Mouse (Mus musculus): ENCODE measurements around the gene Ddx23. TPM values are rescaled to one million over a fixed set of nuclear protein-coding genes. Genes with fewer than 3 reads are reported as not detected.

Gene Ddx23
- 25.1 and 27.9 TPM in 2 replicates for polyA plus RNA-seq (2015; fragmentation: Nextera tagmentation; extraction: Ambion mirVana)

- WGBS = 4% methylated on average over 48 of the region's 48 CpGs
- Histone ChIP-seq H3K9me3 (replicated peaks) (no peaks in the 10 kb centered on the region), H3K4me3 (replicated peaks) (peak within 1 kb of the TSS; percentile 80), H3K4me2 (replicated peaks) (peak within 1 kb of the TSS; percentile 64), H3K27ac (replicated peaks) (peak within 1 kb of the TSS; percentile 89), H3K27me3 (no peaks in the 10 kb centered on the region), H3K9ac (peak within 1 kb of the TSS; percentile 85), H3K36me3 (peaks cover 17% of the 10 kb centered on the region), H3K4me1 (peaks cover 4% of the 10 kb centered on the region; the same call in 1 of the 2 replicates)
- peak; percentile 95 for ATAC-seq (ENCODE audit: insufficient number of reproducible peaks, low FRiP score, low TSS enrichment, low read depth)
Measured at GRCm38 (mm10) chr15:98662567-98663545, at the start of gene Ddx23. Gene Ddx23 (minus strand): TSS chr15:98662894.

DNA sequence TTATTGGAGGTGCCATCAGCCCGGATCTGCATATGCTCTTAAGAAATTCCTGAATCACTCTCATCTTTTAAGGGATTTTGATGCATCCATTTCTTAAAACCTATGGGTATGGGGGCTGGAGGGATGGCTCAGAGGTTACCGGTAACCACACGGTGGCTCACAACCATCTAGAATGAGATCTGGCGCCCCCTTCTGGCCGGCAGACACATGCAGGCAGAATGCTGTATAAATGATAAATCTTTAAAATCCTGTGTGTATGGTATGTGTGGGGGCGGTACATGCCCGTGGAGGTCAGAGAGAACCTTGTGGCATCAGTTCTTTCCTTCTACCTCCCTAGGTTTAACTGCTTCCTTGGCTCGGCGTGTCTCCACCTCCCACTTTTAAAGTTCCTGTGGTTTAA is 47.7 kb upstream of the Ddx23 start:
- no peaks in the 10 kb centered on the region for H3K9me3 ChIP-seq (replicated peaks)
- no peak overlapping the region for H3K27ac ChIP-seq (replicated peaks)
- no peaks in the 10 kb centered on the region for H3K27me3 ChIP-seq
- 19% methylated on average over 9 of the region's 9 CpGs for WGBS
- H3K9ac ChIP-seq = no peak overlapping the region
- no peak overlapping the region for H3K4me3 ChIP-seq (replicated peaks)
- peaks cover 4% of the 10 kb centered on the region for H3K4me1 ChIP-seq
- H3K4me2 ChIP-seq (replicated peaks) = no peak overlapping the region
- no peaks in the 10 kb centered on the region for H3K36me3 ChIP-seq
- no peak for ATAC-seq (ENCODE audit: insufficient number of reproducible peaks, low FRiP score, low TSS enrichment, low read depth)

DNA sequence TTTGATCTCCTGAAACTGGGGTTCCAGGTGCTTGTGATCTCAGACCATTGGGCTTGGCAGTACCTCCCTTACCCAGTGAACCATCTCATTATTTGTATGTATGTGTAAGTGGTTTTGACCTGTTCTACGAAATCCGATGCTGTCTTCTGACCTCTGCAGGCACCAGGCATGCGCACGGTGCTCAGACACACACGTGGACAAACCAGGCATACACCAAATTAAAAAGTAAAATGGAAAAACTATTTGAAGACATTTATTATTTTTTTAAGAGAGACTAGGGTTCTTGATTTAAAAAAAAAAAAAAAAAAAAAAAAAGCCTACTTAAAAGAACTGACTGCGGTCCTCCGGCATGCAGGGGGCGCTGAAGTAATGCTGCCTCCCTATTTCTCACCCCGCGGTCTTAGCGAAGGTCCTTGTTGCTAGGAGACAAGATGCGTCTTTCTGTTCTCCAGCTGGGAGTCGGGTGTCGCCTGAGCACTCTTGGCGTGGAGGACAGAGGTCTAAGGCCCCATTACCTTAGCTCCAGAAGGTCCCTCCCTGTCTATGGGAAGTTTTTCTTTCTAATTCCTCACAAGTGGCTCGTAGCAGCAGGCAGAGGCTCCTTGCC is 45.2 kb upstream of the Ddx23 start, which contains the start of gene Ccdc65:
Ccdc65 (plus strand) TSS at position 442 of the 607 bp plus-strand sequence.
- ATAC-seq (ENCODE audit: insufficient number of reproducible peaks, low FRiP score, low TSS enrichment, low read depth) = no peak; the same call in 1 of the 2 replicates
- Histone ChIP-seq H3K27ac (replicated peaks) (no peak within 1 kb of the TSS), H3K4me1 (peaks cover 4% of the 10 kb centered on the region), H3K4me3 (replicated peaks) (peak within 1 kb of the TSS; percentile 46), H3K9ac (0 out of 2 replicates have a peak within 1 kb of the TSS, but pooled peaks have one; percentile 7), H3K9me3 (replicated peaks) (no peaks in the 10 kb centered on the region), H3K4me2 (replicated peaks) (peak within 1 kb of the TSS; percentile 63), H3K36me3 (no peaks in the 10 kb centered on the region), H3K27me3 (peaks cover 10% of the 10 kb centered on the region)
- WGBS = 14% methylated on average over 16 of the region's 16 CpGs

GRCm38 (mm10) chr15:98704312-98704711 is 41.6 kb upstream of the Ddx23 start:
- peaks cover 39% of the 10 kb centered on the region for H3K27me3 ChIP-seq
- WGBS = 47% methylated on average over 9 of the region's 9 CpGs

DNA sequence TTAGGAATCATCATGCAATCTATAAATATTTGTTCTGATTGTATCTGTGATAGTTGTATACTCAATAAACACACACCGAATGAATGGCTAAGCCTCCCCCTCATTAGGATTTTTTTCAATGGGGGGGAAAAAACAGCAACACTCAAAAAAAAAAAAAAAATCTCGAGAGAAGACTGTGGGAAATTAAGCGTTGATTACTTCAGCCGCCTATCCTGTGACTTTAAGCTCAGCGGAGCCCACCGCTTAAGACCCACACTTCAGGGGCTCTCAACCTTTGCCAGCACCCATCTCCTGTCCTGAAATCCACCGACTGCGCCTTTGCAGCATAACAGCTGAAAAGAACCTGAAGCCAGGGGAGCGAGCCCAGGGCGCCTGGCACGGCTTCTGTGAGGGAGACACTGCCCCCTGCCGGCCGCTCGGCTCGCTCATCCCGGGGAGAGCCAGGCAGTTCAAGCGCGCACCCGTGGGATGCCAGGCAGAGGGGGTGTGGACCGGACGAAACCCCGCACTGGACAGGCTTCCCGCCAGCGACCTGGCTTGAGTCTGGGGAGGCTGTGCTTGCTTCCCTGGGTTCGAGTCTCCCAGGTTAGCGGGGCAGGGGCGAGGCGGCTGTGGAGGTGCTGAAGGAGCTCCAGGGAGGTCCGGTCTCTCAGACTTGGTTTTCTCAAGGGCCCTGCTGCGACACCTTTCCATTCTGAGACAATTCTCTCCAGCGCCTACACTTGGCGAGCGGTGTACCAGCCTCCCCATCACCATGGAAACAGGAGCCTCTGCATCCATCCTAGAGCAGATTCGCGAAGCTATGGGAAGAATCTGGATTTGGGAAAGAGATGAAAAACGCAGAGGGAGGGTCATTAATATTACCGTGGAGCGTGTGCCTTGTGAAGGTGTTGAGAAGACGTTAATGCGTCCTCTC is 36.8 kb upstream of the Ddx23 start:
- H3K4me1 ChIP-seq = peaks cover 7% of the 10 kb centered on the region
- H3K36me3 ChIP-seq = no peaks in the 10 kb centered on the region
- 5% methylated on average over 40 of the region's 40 CpGs for WGBS
- H3K4me3 ChIP-seq (replicated peaks) = peak overlapping the region; percentile 33
- peaks cover 44% of the 10 kb centered on the region for H3K27me3 ChIP-seq
- H3K27ac ChIP-seq (replicated peaks) = no peak overlapping the region
- ATAC-seq (ENCODE audit: insufficient number of reproducible peaks, low FRiP score, low TSS enrichment, low read depth) = no peak
- peak overlapping the region; percentile 61 for H3K4me2 ChIP-seq (replicated peaks)
- no peak overlapping the region for H3K9ac ChIP-seq
- no peaks in the 10 kb centered on the region for H3K9me3 ChIP-seq (replicated peaks)

More at GRCm38 (mm10) chr15:98704312-98704711, 41.6 kb upstream of the Ddx23 start:
- no peak overlapping the region for H3K9ac ChIP-seq
- no peaks in the 10 kb centered on the region for H3K9me3 ChIP-seq (replicated peaks)
- no peak for ATAC-seq (ENCODE audit: insufficient number of reproducible peaks, low FRiP score, low TSS enrichment, low read depth)
- H3K4me1 ChIP-seq = peaks cover 9% of the 10 kb centered on the region
- H3K4me2 ChIP-seq (replicated peaks) = no peak overlapping the region
- H3K4me3 ChIP-seq (replicated peaks) = no peak overlapping the region
- H3K36me3 ChIP-seq = no peaks in the 10 kb centered on the region
- H3K27ac ChIP-seq (replicated peaks) = no peak overlapping the region

DNA sequence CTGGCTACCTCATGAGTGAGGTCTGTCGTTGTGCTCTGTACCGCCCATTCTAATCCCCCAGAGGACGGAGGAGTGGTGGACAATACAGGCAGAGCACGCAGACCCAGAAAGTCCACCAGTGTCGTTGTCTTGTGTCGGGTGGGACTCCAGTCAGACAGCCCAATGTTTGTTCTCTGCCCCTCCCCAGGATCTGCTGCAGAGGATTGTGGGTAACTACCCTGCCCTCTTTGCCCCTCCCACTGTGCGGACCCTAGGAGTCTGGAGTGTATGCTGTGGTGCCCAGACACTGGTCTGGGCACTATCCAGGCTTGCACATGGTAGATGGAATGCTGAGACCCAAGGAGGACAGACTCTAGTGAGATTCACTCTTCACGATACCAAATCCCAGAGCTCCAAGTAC is 33.5 kb upstream of the Ddx23 start:
- H3K4me2 ChIP-seq (replicated peaks) = no peak overlapping the region
- H3K27ac ChIP-seq (replicated peaks) = no peak overlapping the region
- 55% methylated on average over 8 of the region's 8 CpGs for WGBS
- peaks cover 23% of the 10 kb centered on the region for H3K27me3 ChIP-seq
- ATAC-seq (ENCODE audit: insufficient number of reproducible peaks, low FRiP score, low TSS enrichment, low read depth) = no peak
- H3K9me3 ChIP-seq (replicated peaks) = no peaks in the 10 kb centered on the region
- H3K36me3 ChIP-seq = no peaks in the 10 kb centered on the region
- no peak overlapping the region for H3K9ac ChIP-seq
- no peak overlapping the region for H3K4me3 ChIP-seq (replicated peaks)
- H3K4me1 ChIP-seq = peaks cover 19% of the 10 kb centered on the region

- Histone ChIP-seq H3K9ac (no peak overlapping the region), H3K27ac (replicated peaks) (no peak overlapping the region), H3K36me3 (no peaks in the 10 kb centered on the region), H3K27me3 (peaks cover 18% of the 10 kb centered on the region), H3K4me3 (replicated peaks) (no peak overlapping the region), H3K4me1 (peaks cover 19% of the 10 kb centered on the region), H3K4me2 (replicated peaks) (no peak overlapping the region), H3K9me3 (replicated peaks) (no peaks in the 10 kb centered on the region)
- ATAC-seq (ENCODE audit: insufficient number of reproducible peaks, low FRiP score, low TSS enrichment, low read depth) = no peak
- WGBS = 47% methylated on average over 9 of the region's 9 CpGs
Measured at GRCm38 (mm10) chr15:98695726-98696125, 33.0 kb upstream of the Ddx23 start.

- H3K27me3 ChIP-seq = no peaks in the 10 kb centered on the region
Measured at GRCm38 (mm10) chr15:98692171-98692715, 29.5 kb upstream of the Ddx23 start.

GRCm38 (mm10) chr15:98691486-98692147 is 28.9 kb upstream of the Ddx23 start:
- no peak overlapping the region for H3K4me3 ChIP-seq (replicated peaks)
- no peaks in the 10 kb centered on the region for H3K36me3 ChIP-seq
- H3K27me3 ChIP-seq = no peaks in the 10 kb centered on the region
- 33% methylated on average over 7 of the region's 7 CpGs for WGBS
- no peaks in the 10 kb centered on the region for H3K9me3 ChIP-seq (replicated peaks)
- H3K4me2 ChIP-seq (replicated peaks) = no peak overlapping the region
- no peak overlapping the region for H3K27ac ChIP-seq (replicated peaks)
- no peak overlapping the region for H3K9ac ChIP-seq
- ATAC-seq (ENCODE audit: insufficient number of reproducible peaks, low FRiP score, low TSS enrichment, low read depth) = no peak
- peaks cover 12% of the 10 kb centered on the region for H3K4me1 ChIP-seq

More at GRCm38 (mm10) chr15:98692171-98692715, 29.5 kb upstream of the Ddx23 start:
- Histone ChIP-seq H3K36me3 (no peaks in the 10 kb centered on the region), H3K9ac (no peak overlapping the region), H3K9me3 (replicated peaks) (no peaks in the 10 kb centered on the region), H3K4me1 (peaks cover 12% of the 10 kb centered on the region), H3K4me2 (replicated peaks) (no peak overlapping the region), H3K27ac (replicated peaks) (no peak overlapping the region), H3K4me3 (replicated peaks) (no peak overlapping the region)
- no peak for ATAC-seq (ENCODE audit: insufficient number of reproducible peaks, low FRiP score, low TSS enrichment, low read depth)
- 35% methylated on average over 11 of the region's 11 CpGs for WGBS

GRCm38 (mm10) chr15:98689682-98690081 is 27.0 kb upstream of the Ddx23 start:
- H3K9me3 ChIP-seq (replicated peaks) = no peaks in the 10 kb centered on the region
- H3K36me3 ChIP-seq = no peaks in the 10 kb centered on the region
- H3K4me1 ChIP-seq = peaks cover 12% of the 10 kb centered on the region
- no peak for ATAC-seq (ENCODE audit: insufficient number of reproducible peaks, low FRiP score, low TSS enrichment, low read depth)
- WGBS = 85% methylated on average over 2 of the region's 2 CpGs
- no peaks in the 10 kb centered on the region for H3K27me3 ChIP-seq
- no peak overlapping the region for H3K4me3 ChIP-seq (replicated peaks)
- no peak overlapping the region for H3K27ac ChIP-seq (replicated peaks)
- H3K4me2 ChIP-seq (replicated peaks) = no peak overlapping the region
- no peak overlapping the region for H3K9ac ChIP-seq

All from embryonic facial prominence, embryonic 15.5 days (tissue).